Mouse (Mus musculus) erythroblast, embryonic 14.5 days (primary cell): ENCODE data around the gene Lbx2.

ENCODE experiments used
- GATA1 ChIP-seq: IDR thresholded peaks from 2 replicates; pipeline ENCODE4 v1.6.1; 2012; ENCODE audit warnings: low read length, inconsistent platforms, mixed read lengths
- TAL1 ChIP-seq: IDR thresholded peaks from 3 replicates; pipeline ENCODE4 v1.6.1; 2012; ENCODE audit warnings: low read length, inconsistent platforms, mixed read lengths

GRCm38 (mm10) chr6:83092416-83093127 lies 6.4 kb downstream of the Lbx2 start:
- TF ChIP-seq TAL1 (no peak), GATA1 (no peak)
